Mouse (Mus musculus) megakaryocyte, embryonic 14.5 days (primary cell): Measurements from ENCODE around the gene Nt5e. TPM values are rescaled to one million over a fixed set of nuclear protein-coding genes. Genes with fewer than 3 reads are reported as not detected.

Experiments
- H3K27me3 ChIP-seq: replicated peaks from 2 replicates; pipeline ENCODE3; 2012; ENCODE audit warnings: inconsistent platforms
- H3K36me3 ChIP-seq: replicated peaks from 2 replicates; pipeline ENCODE3; 2012; ENCODE audit warnings: low read length, inconsistent platforms, mixed read lengths
- H3K4me1 ChIP-seq: 2 replicates; pipeline ENCODE4 v1.6.1; 2012; ENCODE audit warnings: inconsistent platforms
- H3K4me3 ChIP-seq: replicated peaks from 2 replicates; pipeline ENCODE3; 2012; ENCODE audit warnings: moderate library complexity, mild to moderate bottlenecking, inconsistent platforms
- H3K9me3 ChIP-seq: 2 replicates; pipeline ENCODE4 v1.6.1; 2012; ENCODE audit warnings: inconsistent platforms
- FLI1 ChIP-seq: IDR thresholded peaks from 2 replicates; pipeline ENCODE4 v1.6.1; 2012; ENCODE audit warnings: low read length, inconsistent platforms, mixed read lengths
- GATA1 ChIP-seq: IDR thresholded peaks from 3 replicates; pipeline ENCODE4 v1.6.1; 2012; ENCODE audit warnings: mixed read lengths, low read length, inconsistent platforms, borderline replicate concordance
- polyA plus RNA-seq: library from polyadenylated mRNA; stranded (reverse); fragments of >175 nt; gene quantifications from 2 replicates; pipeline ENCODE4 v1.2.3, GENCODE M21; 2012; ENCODE audit warnings: low replicate concordance; ENCODE audit not compliant: insufficient read depth

Gene Nt5e
- polyA plus RNA-seq, 1 experiment = 11.9 TPM

GRCm38 (mm10) chr9:88362055-88362850 is 35.3 kb downstream of the Nt5e start:
- TF ChIP-seq GATA1 (no peak), FLI1 (no peak)
- H3K9me3 ChIP-seq = no peaks in the 10 kb centered on the region
- peaks cover 82% of the 10 kb centered on the region for H3K36me3 ChIP-seq
- H3K4me1 ChIP-seq = peaks cover 94% of the 10 kb centered on the region
- no peaks in the 10 kb centered on the region for H3K27me3 ChIP-seq
- peak overlapping the region; percentile 54 for H3K4me3 ChIP-seq

GRCm38 (mm10) chr9:88363102-88363501 is 36.1 kb downstream of the Nt5e start:
- H3K4me1 ChIP-seq = peaks cover 88% of the 10 kb centered on the region
- H3K9me3 ChIP-seq = no peaks in the 10 kb centered on the region
- no peak overlapping the region for H3K4me3 ChIP-seq
- H3K36me3 ChIP-seq = peaks cover 84% of the 10 kb centered on the region
- TF ChIP-seq GATA1 = no peak
- no peak for TF ChIP-seq FLI1
- H3K27me3 ChIP-seq = no peaks in the 10 kb centered on the region

- no peak for TF ChIP-seq FLI1
- TF ChIP-seq GATA1 = no peak
- Histone ChIP-seq H3K4me1 (peaks cover 72% of the 10 kb centered on the region), H3K27me3 (no peaks in the 10 kb centered on the region), H3K4me3 (no peak overlapping the region), H3K9me3 (no peaks in the 10 kb centered on the region), H3K36me3 (peaks cover 93% of the 10 kb centered on the region)
Observed at GRCm38 (mm10) chr9:88366308-88366707, 39.3 kb downstream of the Nt5e start.

- no peaks in the 10 kb centered on the region for H3K9me3 ChIP-seq
- TF ChIP-seq GATA1 = no peak
- H3K4me3 ChIP-seq = no peak overlapping the region
- H3K27me3 ChIP-seq = no peaks in the 10 kb centered on the region
- H3K4me1 ChIP-seq = peaks cover 70% of the 10 kb centered on the region
- peaks cover 94% of the 10 kb centered on the region for H3K36me3 ChIP-seq
Observed at GRCm38 (mm10) chr9:88366819-88367218, 39.8 kb downstream of the Nt5e start.

- Histone ChIP-seq H3K4me3 (no peak overlapping the region), H3K9me3 (no peaks in the 10 kb centered on the region), H3K27me3 (no peaks in the 10 kb centered on the region), H3K4me1 (peaks cover 70% of the 10 kb centered on the region), H3K36me3 (peaks cover 98% of the 10 kb centered on the region)
- TF ChIP-seq FLI1 (no peak), GATA1 (no peak)
Observed at GRCm38 (mm10) chr9:88367322-88367721, 40.3 kb downstream of the Nt5e start.

GRCm38 (mm10) chr9:88367751-88368150 is 40.8 kb downstream of the Nt5e start:
- H3K36me3 ChIP-seq = peaks cover 98% of the 10 kb centered on the region
- no peak overlapping the region for H3K4me3 ChIP-seq
- no peaks in the 10 kb centered on the region for H3K9me3 ChIP-seq
- no peaks in the 10 kb centered on the region for H3K27me3 ChIP-seq
- no peak for TF ChIP-seq FLI1
- TF ChIP-seq GATA1 = no peak
- peaks cover 70% of the 10 kb centered on the region for H3K4me1 ChIP-seq

GRCm38 (mm10) chr9:88368476-88368875 is 41.5 kb downstream of the Nt5e start:
- H3K4me3 ChIP-seq = no peak overlapping the region
- H3K4me1 ChIP-seq = peaks cover 70% of the 10 kb centered on the region
- peaks cover 98% of the 10 kb centered on the region for H3K36me3 ChIP-seq
- H3K9me3 ChIP-seq = no peaks in the 10 kb centered on the region
- TF ChIP-seq FLI1 = no peak
- no peak for TF ChIP-seq GATA1
- no peaks in the 10 kb centered on the region for H3K27me3 ChIP-seq

- Histone ChIP-seq H3K27me3 (no peaks in the 10 kb centered on the region), H3K4me1 (peaks cover 66% of the 10 kb centered on the region), H3K36me3 (peaks cover 98% of the 10 kb centered on the region), H3K9me3 (no peaks in the 10 kb centered on the region), H3K4me3 (no peak overlapping the region)
- TF ChIP-seq FLI1 (no peak), GATA1 (no peak)
Observed at GRCm38 (mm10) chr9:88369666-88370065, 42.7 kb downstream of the Nt5e start.

GRCm38 (mm10) chr9:88371201-88371600 is 44.2 kb downstream of the Nt5e start:
- Histone ChIP-seq H3K4me1 (peaks cover 56% of the 10 kb centered on the region), H3K4me3 (no peak overlapping the region), H3K36me3 (peaks cover 92% of the 10 kb centered on the region), H3K27me3 (no peaks in the 10 kb centered on the region), H3K9me3 (no peaks in the 10 kb centered on the region)
- TF ChIP-seq FLI1 (no peak), GATA1 (no peak)

- peaks cover 83% of the 10 kb centered on the region for H3K36me3 ChIP-seq
- peak overlapping the region; percentile 21 for H3K4me3 ChIP-seq
- no peaks in the 10 kb centered on the region for H3K9me3 ChIP-seq
- no peaks in the 10 kb centered on the region for H3K27me3 ChIP-seq
- H3K4me1 ChIP-seq = peaks cover 61% of the 10 kb centered on the region
- TF ChIP-seq FLI1 (no peak), GATA1 (no peak)
Observed at GRCm38 (mm10) chr9:88373001-88373400, 46.0 kb downstream of the Nt5e start.

GRCm38 (mm10) chr9:88377483-88377882 is 50.5 kb downstream of the Nt5e start:
- Histone ChIP-seq H3K36me3 (peaks cover 66% of the 10 kb centered on the region), H3K4me3 (peak overlapping the region; percentile 91), H3K9me3 (no peaks in the 10 kb centered on the region), H3K4me1 (peaks cover 61% of the 10 kb centered on the region), H3K27me3 (no peaks in the 10 kb centered on the region)
- TF ChIP-seq FLI1 = no peak
- no peak for TF ChIP-seq GATA1
